Mouse (Mus musculus) T-helper 2 cell (primary cell): ENCODE measurements around the gene Ifngr1.
"Not testable (repeated sequence)": the region's sequence is repeated elsewhere in the genome, so short reads cannot be mapped to it uniquely, and the experiment has no call there.

ENCODE experiments used
- in situ Hi-C: fragments of 300-600 bp; cut with MboI, MseI; formaldehyde crosslinking; loops from one replicate; pipeline ENCODE4 v1.15.1; 2025; ENCODE audit warnings: high pct_unique_total_duplicates

Gene Ifngr1

GRCm38 (mm10) chr10:19587281-19587680 lies 4.5 kb upstream of the Ifngr1 start:
- in situ Hi-C loops = no loop called here

GRCm38 (mm10) chr10:19589626-19590025 lies 2.1 kb upstream of the Ifngr1 start:
- in situ Hi-C loops = no loop called here

DNA sequence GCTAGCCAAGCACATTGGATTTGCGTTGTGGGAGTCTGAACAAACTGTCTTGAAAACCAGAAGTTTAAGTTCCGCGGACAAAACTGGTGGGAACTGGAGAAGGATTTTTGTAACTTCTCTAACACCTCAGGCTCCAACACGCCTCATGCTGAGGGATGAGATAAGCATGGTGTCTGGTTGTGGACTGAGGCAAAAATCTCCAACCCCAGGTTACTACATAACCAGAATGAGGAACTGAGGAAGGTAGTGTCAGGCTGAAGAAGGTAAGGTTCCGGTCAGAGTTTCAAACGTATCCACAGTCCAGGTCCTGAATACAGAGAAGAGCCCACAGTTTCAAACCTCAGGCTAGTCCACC lies 486 bp upstream of the Ifngr1 start:
- in situ Hi-C loops = no loop called here

GRCm38 (mm10) chr10:19592556-19592955 lies 807 bp downstream of the Ifngr1 start:
- in situ Hi-C loops = no loop called here

GRCm38 (mm10) chr10:19593296-19593695 lies 1.5 kb downstream of the Ifngr1 start:
- in situ Hi-C loops = no loop called here

DNA sequence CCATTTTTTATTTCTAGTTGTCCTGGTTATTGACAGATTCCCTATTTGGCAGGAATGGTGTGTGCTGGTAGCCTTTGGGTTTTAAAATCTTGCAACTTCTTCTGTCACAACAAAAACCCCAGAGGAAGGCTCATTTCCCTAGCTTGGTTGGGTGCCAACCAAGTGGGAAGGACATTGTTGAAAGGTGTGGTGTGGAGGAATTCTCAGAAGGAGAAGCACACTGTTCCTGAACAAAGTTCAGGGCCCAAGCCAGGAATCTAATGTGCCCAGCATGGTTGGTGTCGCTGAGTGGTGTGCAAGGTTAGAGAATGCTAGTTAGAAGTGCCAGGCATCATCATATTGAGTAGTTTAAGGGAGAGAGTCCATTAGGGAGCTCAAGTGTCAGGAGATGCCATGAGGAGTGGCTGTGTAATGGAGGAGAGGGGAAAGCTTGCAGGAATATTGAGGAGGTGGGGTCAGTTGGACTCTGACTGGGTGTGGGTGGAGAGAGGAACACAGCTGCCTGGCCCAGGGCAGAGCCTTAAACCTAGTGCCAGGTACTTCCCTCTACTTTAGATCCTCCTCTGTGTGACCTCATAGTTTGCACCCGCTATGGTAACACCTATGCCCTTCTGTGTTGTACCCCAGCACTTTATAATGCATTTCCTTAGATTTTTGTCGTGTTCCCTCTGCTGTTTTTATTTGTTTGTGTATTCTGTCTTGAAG lies 2.6 kb downstream of the Ifngr1 start:
- in situ Hi-C loops = no loop called here

GRCm38 (mm10) chr10:19596866-19597265 lies 5.1 kb downstream of the Ifngr1 start:
- in situ Hi-C loops = no loop called here

DNA sequence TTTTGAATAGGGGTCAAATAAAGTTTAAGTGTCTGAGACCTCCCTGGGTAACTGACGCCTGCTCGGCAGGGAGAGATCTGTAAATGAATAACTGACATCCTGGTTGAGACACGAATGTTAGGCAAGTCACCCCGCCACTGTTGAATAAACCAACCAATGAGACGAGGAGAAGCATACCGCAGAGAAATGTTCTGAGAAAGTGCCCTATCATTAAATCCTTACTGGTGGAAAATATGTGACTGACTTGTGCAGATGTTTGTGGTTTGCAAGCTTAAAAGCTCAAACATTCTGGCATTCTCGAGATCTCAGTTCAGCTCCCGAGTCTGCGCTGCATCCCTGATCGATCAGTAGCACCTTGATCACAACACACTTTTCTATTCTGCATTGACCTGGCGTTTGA lies 6.3 kb downstream of the Ifngr1 start:
- in situ Hi-C loops = no loop called here

DNA sequence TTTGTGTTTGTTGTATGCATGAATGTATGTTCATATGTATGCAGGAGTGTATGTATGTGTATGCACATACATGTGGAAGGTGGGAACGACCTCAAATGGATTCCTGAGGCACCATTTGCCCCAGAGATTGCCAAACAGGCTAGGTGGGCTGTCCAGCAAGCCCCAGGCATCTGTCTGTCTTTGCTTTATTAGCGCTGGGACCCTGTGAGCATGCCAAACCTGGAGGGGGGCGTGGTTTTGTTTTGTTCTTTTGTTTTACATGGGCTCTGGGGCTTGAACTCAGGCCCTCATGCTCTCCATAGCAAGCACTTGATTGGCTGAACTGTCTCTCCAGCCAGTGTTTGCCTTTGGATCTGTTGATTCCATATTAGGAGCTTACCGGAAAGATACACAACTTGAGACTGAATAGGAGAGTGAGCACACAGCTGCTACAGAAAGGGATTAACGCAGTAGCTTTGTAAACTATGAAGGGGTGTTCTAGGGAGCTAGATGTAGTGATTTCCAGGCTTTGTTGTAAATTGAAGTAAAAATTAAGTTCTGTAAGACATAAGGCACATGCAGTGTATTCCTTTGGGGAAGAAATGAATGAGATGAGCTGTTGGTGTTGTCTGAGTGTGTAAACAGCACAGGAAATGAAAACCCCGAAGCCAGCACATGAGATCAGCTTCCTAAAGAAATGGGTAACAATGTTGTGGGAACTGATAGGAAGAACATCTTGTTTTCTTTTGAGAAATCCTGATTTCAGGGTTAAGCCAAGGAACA lies 7.8 kb downstream of the Ifngr1 start:
- in situ Hi-C loops = no loop called here

DNA sequence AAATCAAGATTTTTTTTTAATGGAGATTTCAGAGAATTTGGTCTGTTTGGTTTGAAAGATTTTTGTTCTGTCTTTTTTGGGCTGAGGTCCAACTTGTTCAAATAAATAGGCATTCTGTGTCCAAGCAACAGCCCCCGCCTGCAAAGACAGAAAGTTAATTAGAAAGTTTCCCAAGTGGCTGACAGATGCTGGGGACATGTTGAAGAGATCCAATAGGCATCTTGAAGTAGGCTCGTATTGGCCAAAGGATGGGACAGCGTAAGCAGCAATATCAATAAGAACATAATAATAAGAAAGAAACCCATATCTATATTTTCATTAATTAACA lies 8.3 kb downstream of the Ifngr1 start:
- in situ Hi-C loops = no loop called here

DNA sequence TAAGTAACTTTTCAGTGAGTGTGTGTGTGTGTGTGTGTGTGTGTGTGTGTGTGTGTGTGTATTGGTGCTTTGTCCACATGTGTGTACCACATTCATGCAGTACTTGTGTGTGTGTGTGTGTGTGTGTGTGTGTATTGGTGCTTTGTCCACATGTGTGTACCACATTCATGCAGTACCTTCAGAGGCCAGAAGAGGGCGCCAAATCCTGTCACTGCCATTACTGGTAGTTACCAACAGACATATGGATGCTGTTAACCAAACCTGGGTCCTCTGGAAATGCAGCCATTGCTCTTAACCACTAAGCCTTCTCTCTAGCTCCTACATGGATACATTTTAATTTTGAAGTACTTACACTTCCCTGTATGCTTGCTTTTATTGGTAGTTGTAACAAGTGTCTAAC lies 9.8 kb downstream of the Ifngr1 start:
- in situ Hi-C loops = not testable (repeated sequence)

DNA sequence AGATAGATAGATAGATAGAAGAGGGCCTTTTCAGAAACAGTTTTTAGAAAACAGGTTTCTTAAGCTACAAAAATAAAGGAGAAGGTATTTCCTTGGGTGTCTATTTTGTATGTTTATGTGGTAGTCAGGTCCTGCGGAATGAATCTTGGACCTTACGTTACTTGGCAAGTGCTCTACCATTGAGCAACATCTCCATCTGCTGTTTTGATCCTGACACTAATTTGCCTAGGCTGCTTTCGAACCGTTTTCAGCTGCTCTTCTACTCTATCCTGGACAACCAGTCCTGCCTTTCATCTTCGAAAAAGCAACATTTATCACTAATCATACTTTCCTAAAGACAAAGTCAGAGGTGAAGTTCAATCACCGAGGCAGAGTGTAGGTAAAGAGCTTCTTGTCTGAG lies 11.5 kb downstream of the Ifngr1 start:
- in situ Hi-C loops = no loop called here

DNA sequence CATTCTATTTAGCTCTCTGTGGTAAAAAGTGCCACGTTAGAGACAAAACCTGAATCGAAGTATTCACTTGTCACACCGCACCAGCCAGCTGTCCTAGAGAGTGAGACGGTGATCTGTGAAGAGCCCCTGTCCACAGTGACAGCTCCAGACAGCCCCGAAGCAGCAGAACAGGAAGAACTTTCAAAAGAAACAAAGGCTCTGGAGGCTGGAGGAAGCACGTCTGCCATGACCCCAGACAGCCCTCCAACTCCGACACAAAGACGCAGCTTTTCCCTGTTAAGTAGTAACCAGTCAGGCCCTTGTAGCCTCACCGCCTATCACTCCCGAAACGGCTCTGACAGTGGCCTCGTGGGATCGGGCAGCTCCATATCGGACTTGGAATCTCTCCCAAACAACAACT lies 17.4 kb downstream of the Ifngr1 start:
- in situ Hi-C loops = no loop called here

GRCm38 (mm10) chr10:19611616-19612015 lies 19.9 kb downstream of the Ifngr1 start:
- in situ Hi-C loops = no loop called here

- in situ Hi-C loops = no loop called here
Measured at GRCm38 (mm10) chr10:19613111-19613753, 21.5 kb downstream of the Ifngr1 start.

- in situ Hi-C loops = no loop called here
Measured at GRCm38 (mm10) chr10:19619736-19620135, 28.0 kb downstream of the Ifngr1 start.

GRCm38 (mm10) chr10:19621408-19622048 lies 29.8 kb downstream of the Ifngr1 start, which contains the start of gene Il22ra2:
TSS of gene Il22ra2 (plus strand) at chr10:19621998.
- in situ Hi-C loops = no loop called here

- in situ Hi-C loops = loop anchor here (5.0 kb wide), 1 partner anchor 38 kb away; no protein-coding TSS in a partner anchor
Measured at GRCm38 (mm10) chr10:19624617-19625016, 32.9 kb downstream of the Ifngr1 start.

GRCm38 (mm10) chr10:19627342-19627741 lies 35.6 kb downstream of the Ifngr1 start:
- in situ Hi-C loops = loop anchor here (5.0 kb wide), 1 partner anchor 35 kb away; no protein-coding TSS in a partner anchor

DNA sequence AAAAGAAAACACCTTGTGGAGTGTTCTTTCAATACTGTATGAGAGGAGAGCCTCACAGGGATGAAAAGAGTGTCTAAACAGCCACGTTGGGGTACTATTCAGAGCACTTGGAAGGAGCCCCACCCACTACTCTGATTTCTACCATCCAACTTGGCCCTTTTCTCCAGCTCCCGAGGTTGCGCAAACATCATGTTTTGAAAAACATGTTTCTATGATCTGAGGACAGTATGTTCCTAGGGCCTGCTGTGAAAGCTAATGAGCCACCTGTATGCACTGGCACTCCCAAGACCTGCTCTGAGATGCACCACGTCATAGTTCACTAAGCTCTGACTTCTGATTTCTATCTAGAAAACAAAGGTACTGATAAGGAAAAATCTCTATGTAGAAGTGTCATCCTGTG lies 36.0 kb downstream of the Ifngr1 start:
- in situ Hi-C loops = loop anchor here (5.0 kb wide), 1 partner anchor 35 kb away; no protein-coding TSS in a partner anchor

DNA sequence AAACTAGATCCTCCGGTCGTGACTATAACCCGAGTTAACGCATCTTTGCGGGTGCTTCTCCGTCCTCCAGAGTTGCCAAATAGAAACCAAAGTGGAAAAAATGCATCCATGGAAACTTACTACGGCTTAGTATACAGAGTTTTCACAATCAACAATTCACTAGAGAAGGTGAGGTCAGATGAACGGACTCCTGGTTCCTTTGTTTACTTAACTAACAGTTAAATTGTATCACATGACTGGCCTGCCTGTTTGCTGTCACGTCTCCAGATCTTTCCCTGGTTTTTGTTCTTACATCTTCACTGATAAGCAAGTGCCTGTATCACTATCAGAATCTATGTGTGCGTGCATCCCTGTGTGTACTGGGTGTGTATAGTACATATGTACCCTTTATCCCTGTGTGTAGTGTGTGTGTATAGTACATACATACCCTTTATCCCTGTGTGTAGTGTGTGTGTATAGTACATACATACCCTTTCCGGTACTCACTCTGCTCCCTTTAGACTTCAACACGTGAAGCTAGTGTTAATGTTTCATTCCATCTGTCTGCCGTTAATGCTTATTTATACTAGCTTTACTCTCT lies 40.0 kb downstream of the Ifngr1 start:
- in situ Hi-C loops = no loop called here

DNA sequence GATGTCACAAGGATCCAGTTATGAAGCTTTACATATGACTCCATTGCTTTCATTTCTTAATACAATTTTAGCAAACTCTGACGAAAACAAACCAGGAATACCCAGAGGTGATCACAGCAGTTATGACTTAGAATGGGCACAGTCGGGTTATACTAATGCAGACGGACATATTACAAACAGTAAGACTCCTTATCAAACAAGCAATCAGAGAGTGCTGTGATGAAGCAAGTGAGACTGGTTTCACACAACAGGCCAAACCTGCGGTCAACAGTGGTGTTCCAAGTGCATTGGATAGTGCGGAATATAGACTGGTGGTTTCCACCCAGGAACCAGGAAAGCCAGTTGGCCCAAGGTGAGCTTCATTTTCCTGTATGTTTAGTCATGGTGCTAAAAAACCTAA lies 47.1 kb downstream of the Ifngr1 start:
- in situ Hi-C loops = no loop called here
